Mouse (Mus musculus) thymus, postnatal 36 days (tissue): ENCODE measurements around the gene Ganc.
A peak's percentile ranks its signal among the peaks of the same experiment; 100 is the strongest.

Source experiments
- DNase-seq, 2 experiments: peaks; one replicate each; pipeline ENCODE4 v3.0.0; 2022; ENCODE audit warnings: mixed read lengths in 2 of 2

The Ganc gene

GRCm38 (mm10) chr2:120403653-120403985 lies at the start of gene Ganc:
Gene Ganc, plus strand, starts transcription at chr2:120403896.
- DNase-seq, result no peak

- DNase-seq, result no peak
Measured at GRCm38 (mm10) chr2:120360425-120360824, 43.3 kb upstream of the Ganc start.

- DNase-seq, result no peak
Measured at GRCm38 (mm10) chr2:120366501-120366900, 37.2 kb upstream of the Ganc start.

- DNase-seq, result no peak
Measured at GRCm38 (mm10) chr2:120367416-120368207, 36.1 kb upstream of the Ganc start.

GRCm38 (mm10) chr2:120373858-120374257 lies 29.8 kb upstream of the Ganc start:
- no peak for DNase-seq

GRCm38 (mm10) chr2:120386264-120386663 lies 17.4 kb upstream of the Ganc start:
- DNase-seq, result no peak

- no peak for DNase-seq
Measured at GRCm38 (mm10) chr2:120387291-120387690, 16.4 kb upstream of the Ganc start.

- DNase-seq, result no peak
Measured at GRCm38 (mm10) chr2:120389376-120389775, 14.3 kb upstream of the Ganc start.

- DNase-seq, result no peak
Measured at GRCm38 (mm10) chr2:120390934-120391333, 12.8 kb upstream of the Ganc start.

GRCm38 (mm10) chr2:120392406-120392805 lies 11.3 kb upstream of the Ganc start:
- DNase-seq, result peak; percentile 4 to 20

- DNase-seq, result no peak
Measured at GRCm38 (mm10) chr2:120397951-120398350, 5.7 kb upstream of the Ganc start.

- no peak for DNase-seq
Measured at GRCm38 (mm10) chr2:120402813-120403212, 883 bp upstream of the Ganc start.

GRCm38 (mm10) chr2:120403986-120404822 lies 508 bp downstream of the Ganc start, which contains the start of gene Tmem87a:
Gene Tmem87a, minus strand, starts transcription at chr2:120404113.
- DNase-seq, result peak; percentile 94 to 96

GRCm38 (mm10) chr2:120404823-120405765 lies 1.4 kb downstream of the Ganc start:
- DNase-seq, result peak; percentile 28 to 44

- no peak for DNase-seq
Measured at GRCm38 (mm10) chr2:120411096-120411628, 7.5 kb downstream of the Ganc start.

GRCm38 (mm10) chr2:120414113-120414512 lies 10.4 kb downstream of the Ganc start:
- DNase-seq, result no peak

GRCm38 (mm10) chr2:120414738-120415414 lies 11.2 kb downstream of the Ganc start:
- DNase-seq, result no peak

- peak; percentile 48 to 65 for DNase-seq
Measured at GRCm38 (mm10) chr2:120424386-120424785, 20.7 kb downstream of the Ganc start.

- DNase-seq, result no peak
Measured at GRCm38 (mm10) chr2:120444486-120444885, 40.8 kb downstream of the Ganc start.

GRCm38 (mm10) chr2:120446373-120446772 lies 42.7 kb downstream of the Ganc start:
- peak in 1 of 2 experiments; percentile 25 for DNase-seq

- peak in 1 of 2 experiments; percentile 39 for DNase-seq
Measured at GRCm38 (mm10) chr2:120447306-120447705, 43.6 kb downstream of the Ganc start.

- no peak for DNase-seq
Measured at GRCm38 (mm10) chr2:120450724-120451123, 47.0 kb downstream of the Ganc start.
